Mouse (Mus musculus) forebrain, embryonic 16.5 days (tissue): ENCODE data around the gene Lrrc4c. TPM values are rescaled to one million over a fixed set of nuclear protein-coding genes. Genes with fewer than 3 reads are reported as not detected.

Experiments
- ATAC-seq: fragments of 200-750 bp; cut with Nextera tagmentation; 2 replicates; pipeline ENCODE4 v1.8.0; 2017; ENCODE audit warnings: mild to moderate bottlenecking, moderate library complexity
- H3K27ac ChIP-seq: fragments of 300-500 bp; sonication (generic); 2 replicates; pipeline ENCODE4 v1.5.1; 2014; ENCODE audit warnings: low read length, control low read depth
- H3K27me3 ChIP-seq: fragments of 300-500 bp; sonication (generic); replicated peaks from 2 replicates; pipeline ENCODE4 v1.6.1; 2014; ENCODE audit warnings: low read length; ENCODE audit not compliant: control insufficient read depth, insufficient read depth
- H3K36me3 ChIP-seq: fragments of 300-500 bp; sonication (generic); 2 replicates; pipeline ENCODE4 v1.6.1; 2014; ENCODE audit not compliant: control insufficient read depth, insufficient read depth
- H3K4me1 ChIP-seq: fragments of 300-500 bp; sonication (generic); replicated peaks from 2 replicates; pipeline ENCODE4 v1.6.1; 2014; ENCODE audit warnings: low read length; ENCODE audit not compliant: control insufficient read depth, insufficient read depth
- H3K4me2 ChIP-seq: fragments of 300-500 bp; sonication (generic); 2 replicates; pipeline ENCODE4 v1.6.1; 2014; ENCODE audit warnings: mild to moderate bottlenecking, low read length, control low read depth
- H3K4me3 ChIP-seq: fragments of 300-500 bp; sonication (generic); replicated peaks from 2 replicates; pipeline ENCODE4 v1.5.1; 2014; ENCODE audit warnings: mild to moderate bottlenecking, low read length, control low read depth
- H3K9ac ChIP-seq: fragments of 300-500 bp; sonication (generic); replicated peaks from 2 replicates; pipeline ENCODE4 v1.6.1; 2014; ENCODE audit warnings: low read depth, low read length, control low read depth
- H3K9me3 ChIP-seq: fragments of 300-500 bp; sonication (generic); 2 replicates; pipeline ENCODE4 v1.6.1; 2016; ENCODE audit warnings: low read length; ENCODE audit not compliant: control insufficient read depth
- WGBS: fragments of 180-500 bp; shearing (Covaris S2); extraction: QIAGEN DNeasy Blood & Tissue Kit; methylation state at CpG from one replicate; pipeline ENCODE4 v1.1.7; 2014; 5-methylcytosine and 5-hydroxymethylcytosine counted together
- polyA plus RNA-seq: library from polyadenylated mRNA; unstranded; fragments of >200 nt; fragmentation: Nextera tagmentation; extraction: Ambion mirVana; gene quantifications from 2 replicates; pipeline ENCODE4 v1.2.1, GENCODE M21; 2015

Gene Lrrc4c
- polyA plus RNA-seq = 26.5 and 30.9 TPM in 2 replicates

DNA sequence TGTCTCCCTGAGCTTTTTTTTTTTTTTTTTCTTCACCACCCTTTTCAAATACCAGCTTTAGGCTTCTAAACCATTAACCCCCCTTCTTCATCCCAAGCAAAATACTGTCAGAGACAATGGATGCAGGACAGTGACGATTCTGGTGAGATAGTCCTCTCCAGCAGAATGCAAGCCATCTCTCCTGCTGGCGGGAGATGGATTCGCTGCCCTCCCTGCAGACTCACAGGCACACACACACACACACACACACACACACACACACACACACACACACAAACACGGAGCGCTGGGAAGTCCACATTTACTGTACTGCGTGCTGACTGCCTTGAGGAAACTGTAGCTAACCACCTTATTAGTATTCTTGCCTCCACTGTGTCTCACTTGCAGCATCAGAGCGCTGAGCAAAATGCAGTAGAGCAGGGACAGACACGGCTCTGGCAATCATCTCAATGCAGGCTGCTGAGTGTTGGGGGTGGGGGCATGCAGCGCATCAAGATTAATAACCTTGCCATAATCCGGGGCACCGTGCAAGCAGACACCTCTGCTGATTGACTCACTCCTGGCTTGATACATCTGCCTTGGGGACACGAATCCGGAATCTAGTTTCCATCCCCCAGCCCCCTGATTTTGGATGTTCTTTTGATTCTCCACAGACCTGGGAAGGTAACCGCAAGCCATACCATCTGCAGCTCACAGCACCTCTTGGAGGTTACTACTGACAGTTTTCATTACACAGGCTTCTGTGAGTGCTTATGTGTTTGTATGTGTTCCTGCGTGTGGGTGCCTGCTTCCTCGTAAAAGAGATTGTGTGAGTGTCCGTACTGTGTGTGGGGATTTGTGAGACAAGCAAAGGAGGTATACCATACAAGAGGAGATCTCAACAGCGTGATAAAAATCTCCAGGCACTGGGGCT, at the start of gene Lrrc4c:
TSS of gene Lrrc4c (plus strand) at position 783 of the 913 bp plus-strand sequence.
- peak within 1 kb of the TSS; percentile 82 for H3K4me2 ChIP-seq
- under 1% methylated on average over 18 of the region's 18 CpGs for WGBS
- H3K4me1 ChIP-seq = peaks cover 13% of the 10 kb centered on the region
- H3K27ac ChIP-seq = peak within 1 kb of the TSS; percentile 67
- peak within 1 kb of the TSS; percentile 56 for H3K9ac ChIP-seq
- H3K9me3 ChIP-seq = no peaks in the 10 kb centered on the region
- no peaks in the 10 kb centered on the region for H3K27me3 ChIP-seq
- peak; percentile 85 for ATAC-seq
- H3K36me3 ChIP-seq = no peaks in the 10 kb centered on the region
- peak within 1 kb of the TSS; percentile 50 for H3K4me3 ChIP-seq

- WGBS = 92% methylated on average over 1 of the region's 1 CpGs
- no peaks in the 10 kb centered on the region for H3K36me3 ChIP-seq
- no peaks in the 10 kb centered on the region for H3K9me3 ChIP-seq
Observed at GRCm38 (mm10) chr2:96275061-96275460, 42.9 kb upstream of the Lrrc4c start.

DNA sequence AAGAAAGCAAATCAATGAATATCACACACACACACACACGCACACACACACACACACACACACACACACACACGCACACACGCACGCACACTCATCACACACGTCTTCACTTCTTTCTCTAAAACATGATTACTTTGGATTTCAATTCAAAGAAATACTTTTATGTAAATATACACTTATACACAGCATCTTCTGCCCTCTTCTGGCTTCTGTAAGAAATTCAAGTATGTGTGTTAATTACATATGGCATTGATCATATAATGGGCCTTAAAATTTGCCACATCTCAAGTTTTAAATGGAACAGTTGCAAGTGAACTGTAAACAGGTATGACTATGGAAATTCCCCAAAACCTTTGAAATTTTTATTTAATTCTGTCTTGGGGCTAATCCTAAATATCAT, 35.0 kb upstream of the Lrrc4c start:
- no peak overlapping the region for H3K4me3 ChIP-seq
- peaks cover 3% of the 10 kb centered on the region; the same call in 1 of the 2 replicates for H3K4me1 ChIP-seq
- no peaks in the 10 kb centered on the region for H3K27me3 ChIP-seq
- WGBS = 83% methylated on average over 5 of the region's 5 CpGs
- H3K36me3 ChIP-seq = no peaks in the 10 kb centered on the region
- H3K9ac ChIP-seq = no peak overlapping the region
- no peaks in the 10 kb centered on the region for H3K9me3 ChIP-seq
- H3K27ac ChIP-seq = no peak overlapping the region
- H3K4me2 ChIP-seq = no peak overlapping the region
- ATAC-seq = no peak

More at GRCm38 (mm10) chr2:96275061-96275460, 42.9 kb upstream of the Lrrc4c start:
- Histone ChIP-seq H3K4me2 (no peak overlapping the region), H3K4me3 (no peak overlapping the region), H3K9ac (no peak overlapping the region), H3K27ac (no peak overlapping the region), H3K4me1 (no peaks in the 10 kb centered on the region), H3K27me3 (no peaks in the 10 kb centered on the region)
- ATAC-seq = no peak

GRCm38 (mm10) chr2:96287512-96287911, 30.5 kb upstream of the Lrrc4c start:
- Histone ChIP-seq H3K9ac (no peak overlapping the region), H3K4me3 (no peak overlapping the region), H3K4me2 (no peak overlapping the region), H3K36me3 (no peaks in the 10 kb centered on the region), H3K4me1 (peaks cover 4% of the 10 kb centered on the region; the same call in 1 of the 2 replicates), H3K27me3 (no peaks in the 10 kb centered on the region), H3K27ac (no peak overlapping the region), H3K9me3 (no peaks in the 10 kb centered on the region)
- peak; percentile 96 for ATAC-seq
- WGBS = 41% methylated on average over 4 of the region's 4 CpGs

DNA sequence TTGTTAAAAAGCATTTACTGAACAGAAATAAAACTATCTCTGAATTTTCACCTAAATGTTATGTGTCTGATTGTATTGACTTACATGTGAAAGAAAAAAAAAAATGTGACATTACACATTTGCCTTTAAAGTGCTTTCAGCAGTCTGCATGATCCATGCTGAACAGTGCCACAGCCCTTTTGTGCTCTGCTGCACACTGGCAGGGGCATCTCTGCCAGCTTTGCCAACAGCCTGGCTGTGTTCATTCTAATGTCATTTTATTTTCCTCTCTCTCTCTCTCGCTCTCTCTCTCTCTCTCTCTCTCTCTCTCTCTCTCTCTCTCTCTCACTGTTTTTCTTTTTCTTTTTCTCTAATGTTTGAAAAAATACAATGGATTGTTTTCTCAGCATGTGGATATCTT, 27.4 kb upstream of the Lrrc4c start:
- no peak overlapping the region for H3K4me3 ChIP-seq

GRCm38 (mm10) chr2:96315034-96315433, 2.9 kb upstream of the Lrrc4c start:
- H3K9ac ChIP-seq = no peak overlapping the region

More for the DNA sequence above, 27.4 kb upstream of the Lrrc4c start:
- no peak overlapping the region for H3K9ac ChIP-seq
- H3K27me3 ChIP-seq = no peaks in the 10 kb centered on the region
- ATAC-seq = no peak
- H3K9me3 ChIP-seq = no peaks in the 10 kb centered on the region
- H3K36me3 ChIP-seq = no peaks in the 10 kb centered on the region
- no CpG with 5 or more reads among the region's 1 CpGs for WGBS
- peaks cover 4% of the 10 kb centered on the region; the same call in 1 of the 2 replicates for H3K4me1 ChIP-seq
- no peak overlapping the region for H3K27ac ChIP-seq
- no peak overlapping the region for H3K4me2 ChIP-seq

GRCm38 (mm10) chr2:96316531-96316930, 1.4 kb upstream of the Lrrc4c start:
- H3K27me3 ChIP-seq = no peaks in the 10 kb centered on the region
- no peaks in the 10 kb centered on the region for H3K9me3 ChIP-seq
- H3K4me1 ChIP-seq = peaks cover 13% of the 10 kb centered on the region
- WGBS = 43% methylated on average over 1 of the region's 1 CpGs
- no peak overlapping the region for H3K9ac ChIP-seq
- H3K27ac ChIP-seq = no peak overlapping the region
- H3K4me3 ChIP-seq = no peak overlapping the region
- H3K36me3 ChIP-seq = no peaks in the 10 kb centered on the region
- H3K4me2 ChIP-seq = no peak overlapping the region
- no peak for ATAC-seq

More at GRCm38 (mm10) chr2:96315034-96315433, 2.9 kb upstream of the Lrrc4c start:
- Histone ChIP-seq H3K4me1 (peaks cover 13% of the 10 kb centered on the region), H3K27me3 (no peaks in the 10 kb centered on the region), H3K9me3 (no peaks in the 10 kb centered on the region), H3K27ac (no peak overlapping the region), H3K36me3 (no peaks in the 10 kb centered on the region), H3K4me3 (no peak overlapping the region), H3K4me2 (no peak overlapping the region)
- no peak for ATAC-seq
- WGBS = 5% methylated on average over 5 of the region's 5 CpGs

GRCm38 (mm10) chr2:96318556-96318955, 587 bp downstream of the Lrrc4c start:
- WGBS = 3% methylated on average over 7 of the region's 7 CpGs

DNA sequence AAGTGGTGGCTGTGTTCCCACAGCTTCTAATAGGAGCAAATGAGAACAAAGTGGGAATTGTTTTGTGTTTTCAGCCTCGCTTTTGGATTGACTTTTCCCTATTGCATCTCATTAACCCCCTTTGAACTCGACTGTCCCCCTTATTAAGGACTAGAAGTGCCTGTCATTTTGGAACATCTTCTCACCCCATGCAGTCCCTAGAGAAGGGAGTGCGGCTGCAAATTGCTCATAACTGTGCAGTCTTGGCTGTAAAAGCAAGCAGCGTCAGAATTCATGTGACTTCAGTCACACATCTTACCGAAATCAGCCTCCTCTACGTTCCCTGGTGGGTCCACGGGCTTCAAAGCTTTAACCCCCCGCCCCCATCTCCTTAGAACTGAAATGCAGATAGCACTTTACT, 1.2 kb downstream of the Lrrc4c start:
- ATAC-seq = peak; percentile 49
- WGBS = 2% methylated on average over 8 of the region's 8 CpGs
- H3K9me3 ChIP-seq = no peaks in the 10 kb centered on the region
- H3K4me3 ChIP-seq = peak overlapping the region; percentile 37
- H3K27me3 ChIP-seq = no peaks in the 10 kb centered on the region
- H3K4me2 ChIP-seq = peak overlapping the region; percentile 82
- H3K9ac ChIP-seq = peak overlapping the region; percentile 36
- peaks cover 13% of the 10 kb centered on the region for H3K4me1 ChIP-seq
- no peaks in the 10 kb centered on the region for H3K36me3 ChIP-seq
- H3K27ac ChIP-seq = no peak overlapping the region

More at GRCm38 (mm10) chr2:96318556-96318955, 587 bp downstream of the Lrrc4c start:
- ATAC-seq = no peak
- Histone ChIP-seq H3K4me1 (peaks cover 13% of the 10 kb centered on the region), H3K9me3 (no peaks in the 10 kb centered on the region), H3K9ac (peak overlapping the region; percentile 56), H3K4me2 (peak overlapping the region; percentile 82), H3K4me3 (peak overlapping the region; percentile 50), H3K36me3 (no peaks in the 10 kb centered on the region), H3K27ac (no peak overlapping the region), H3K27me3 (no peaks in the 10 kb centered on the region)
